In genomic region chr9:89066378-89067142, GRCm38 (mm10) we compare ENCODE assay signal across 8 mouse cellular contexts. TPM values are rescaled to one million over a fixed set of nuclear protein-coding genes. Genes with fewer than 3 reads are reported as not detected.
A peak's percentile ranks its signal among the peaks of the same experiment; 100 is the strongest.
DNase-seq lines count a peak whose midpoint lies in the region; ATAC-seq lines count a peak whose summit lies in the region.
"Not testable (repeated sequence)": the region's sequence is repeated elsewhere in the genome, so short reads cannot be mapped to it uniquely, and the experiment has no call there.

No protein-coding gene starts in this region.

- DNase-seq in adrenal gland, postnatal 25 days = peak; percentile 66
- DNase-seq in heart, adult 8-10 months (ENCODE audit: low spot score) = peak; percentile 74
- peak; percentile 77 for DNase-seq in kidney, adult 18-20 months
- peak; percentile 60 to 78 for DNase-seq in left cerebral cortex, postnatal 25 days (ENCODE audit: low spot score in 2 of 2)
- DNase-seq in right cerebral cortex, adult 2 months (ENCODE audit: low spot score in 2 of 2) = peak; percentile 68 to 74
- peak; percentile 71 for DNase-seq in urinary bladder, postnatal 14 days (ENCODE audit: low spot score)

- intact Hi-C loops in left cerebral cortex, postnatal 25 days (cut with DNase I) = not testable (repeated sequence)

- WGBS in embryonic facial prominence, embryonic 15.5 days = 66% methylated on average over 41 of the region's 44 CpGs

- not testable (repeated sequence) for H3K36me3 ChIP-seq in embryonic facial prominence, embryonic 15.5 days; megakaryocyte, embryonic 14.5 days (replicated peaks; ENCODE audit: low read length)

- H3K27me3 ChIP-seq in embryonic facial prominence, embryonic 15.5 days; megakaryocyte, embryonic 14.5 days (replicated peaks): not testable (repeated sequence)

- H3K27ac ChIP-seq in embryonic facial prominence, embryonic 15.5 days (replicated peaks) = not testable (repeated sequence)

- not testable (repeated sequence) for H3K4me1 ChIP-seq in embryonic facial prominence, embryonic 15.5 days; megakaryocyte, embryonic 14.5 days

- not testable (repeated sequence) for H3K4me2 ChIP-seq in embryonic facial prominence, embryonic 15.5 days (replicated peaks)

- H3K9ac ChIP-seq in embryonic facial prominence, embryonic 15.5 days = not testable (repeated sequence)

- peak overlapping the region; percentile 11; the same call in 1 of the 2 replicates for H3K4me3 ChIP-seq in embryonic facial prominence, embryonic 15.5 days (replicated peaks)
- peak overlapping the region; percentile 64 for H3K4me3 ChIP-seq in megakaryocyte, embryonic 14.5 days (replicated peaks)

- not testable (repeated sequence) for H3K9me3 ChIP-seq in embryonic facial prominence, embryonic 15.5 days (replicated peaks); megakaryocyte, embryonic 14.5 days

- ATAC-seq in embryonic facial prominence, embryonic 15.5 days (ENCODE audit: insufficient number of reproducible peaks, low FRiP score, low TSS enrichment, low read depth) = peak; percentile 87

RNA-seq across cellular contexts. Expression of gene Trim43b, which starts 26.1 kb away (rescaled TPM):
- 0.21 TPM in 1 of 2 replicates, not detected in the other for total RNA-seq in adrenal gland, postnatal 25 days (2021)
- not detected in 2 replicates for polyA plus RNA-seq in embryonic facial prominence, embryonic 15.5 days (2015; fragmentation: Nextera tagmentation; extraction: Ambion mirVana)
- total RNA-seq in heart, adult 8-10 months (2022) = under 1 TPM in 2 of 4 experiments, not detected in 2; 0.16 to 0.20 TPM
- total RNA-seq in left cerebral cortex, postnatal 25 days (2021) = under 1 TPM; 0.18 TPM
- not detected in 2 replicates for polyA plus RNA-seq in megakaryocyte, embryonic 14.5 days (2012; ENCODE audit: insufficient read depth, low replicate concordance)
